Mouse (Mus musculus): ENCODE results near the gene Slc38a7.
"Not testable (repeated sequence)": the region's sequence is repeated elsewhere in the genome, so short reads cannot be mapped to it uniquely, and the experiment has no call there.

The Slc38a7 gene

GRCm38 (mm10) chr8:95806461-95807191, 46.7 kb downstream of the Slc38a7 start:
- DNase-seq: no peak

GRCm38 (mm10) chr8:95805482-95805881, 47.9 kb downstream of the Slc38a7 start:
- DNase-seq: no peak

GRCm38 (mm10) chr8:95802231-95802630, 51.1 kb downstream of the Slc38a7 start:
- no peak for DNase-seq

GRCm38 (mm10) chr8:95801476-95802064, 51.8 kb downstream of the Slc38a7 start:
- no peak for DNase-seq

- DNase-seq: no peak
Observed at GRCm38 (mm10) chr8:95800353-95800752, 53.0 kb downstream of the Slc38a7 start.

- DNase-seq: no peak
Observed at GRCm38 (mm10) chr8:95799891-95800290, 53.4 kb downstream of the Slc38a7 start.

- no peak for DNase-seq
Observed at GRCm38 (mm10) chr8:95799117-95799516, 54.2 kb downstream of the Slc38a7 start.

- DNase-seq: not testable (repeated sequence)
Observed at GRCm38 (mm10) chr8:95795333-95796061, 57.8 kb downstream of the Slc38a7 start.

Measured in cerebellum, adult 18-20 months (tissue).